Mouse (Mus musculus): ENCODE data around the gene Gm28308.

The Gm28308 gene

GRCm38 (mm10) chr6:52204050-52204752 lies 8.9 kb downstream of the Gm28308 start, which contains the start of gene Hoxa5:
Hoxa5 (minus strand) TSS chr6:52204587.
- DNase-seq (ENCODE audit: low spot score), result peak; percentile 80

GRCm38 (mm10) chr6:52203371-52204049 lies 9.6 kb downstream of the Gm28308 start:
- no peak for DNase-seq (ENCODE audit: low spot score)

- no peak for DNase-seq (ENCODE audit: low spot score)
Observed at GRCm38 (mm10) chr6:52203121-52203370, 10.1 kb downstream of the Gm28308 start.

GRCm38 (mm10) chr6:52202362-52203120 lies 10.6 kb downstream of the Gm28308 start:
- no peak for DNase-seq (ENCODE audit: low spot score)

- DNase-seq (ENCODE audit: low spot score), result no peak
Observed at GRCm38 (mm10) chr6:52201269-52201668, 11.9 kb downstream of the Gm28308 start.

GRCm38 (mm10) chr6:52200751-52201250 lies 12.3 kb downstream of the Gm28308 start:
- no peak for DNase-seq (ENCODE audit: low spot score)

- no peak for DNase-seq (ENCODE audit: low spot score)
Observed at GRCm38 (mm10) chr6:52200073-52200750, 12.9 kb downstream of the Gm28308 start.

GRCm38 (mm10) chr6:52197271-52197670 lies 15.9 kb downstream of the Gm28308 start:
- DNase-seq (ENCODE audit: low spot score), result no peak

- no peak for DNase-seq (ENCODE audit: low spot score)
Observed at GRCm38 (mm10) chr6:52196811-52197210, 16.3 kb downstream of the Gm28308 start.

GRCm38 (mm10) chr6:52194690-52195089 lies 18.4 kb downstream of the Gm28308 start:
- no peak for DNase-seq (ENCODE audit: low spot score)

- DNase-seq (ENCODE audit: low spot score), result peak; percentile 90
Observed at GRCm38 (mm10) chr6:52191860-52192550, 21.1 kb downstream of the Gm28308 start.

GRCm38 (mm10) chr6:52190906-52191810 lies 22.0 kb downstream of the Gm28308 start, which contains the start of gene Hoxa4:
Hoxa4 (minus strand) TSS chr6:52191753.
- DNase-seq (ENCODE audit: low spot score), result no peak

GRCm38 (mm10) chr6:52190410-52190809 lies 22.7 kb downstream of the Gm28308 start:
- DNase-seq (ENCODE audit: low spot score), result no peak

- no peak for DNase-seq (ENCODE audit: low spot score)
Observed at GRCm38 (mm10) chr6:52189909-52190308, 23.2 kb downstream of the Gm28308 start.

- DNase-seq (ENCODE audit: low spot score), result no peak
Observed at GRCm38 (mm10) chr6:52189172-52189591, 24.0 kb downstream of the Gm28308 start.

GRCm38 (mm10) chr6:52186500-52186899 lies 26.6 kb downstream of the Gm28308 start:
- DNase-seq (ENCODE audit: low spot score), result no peak

GRCm38 (mm10) chr6:52185834-52186233 lies 27.3 kb downstream of the Gm28308 start:
- no peak for DNase-seq (ENCODE audit: low spot score)

- DNase-seq (ENCODE audit: low spot score), result no peak
Observed at GRCm38 (mm10) chr6:52185222-52185621, 27.9 kb downstream of the Gm28308 start.

- DNase-seq (ENCODE audit: low spot score), result no peak
Observed at GRCm38 (mm10) chr6:52184668-52185067, 28.5 kb downstream of the Gm28308 start.

GRCm38 (mm10) chr6:52183311-52184080 lies 29.6 kb downstream of the Gm28308 start:
- DNase-seq (ENCODE audit: low spot score), result no peak

All from urinary bladder, postnatal 25 days (tissue).